Mouse (Mus musculus): Measurements from ENCODE around the gene Cldn14.
"Not testable (repeated sequence)": the region's sequence is repeated elsewhere in the genome, so short reads cannot be mapped to it uniquely, and the experiment has no call there.

Cldn14 gene

GRCm38 (mm10) chr16:94006706-94007665, 1.7 kb downstream of the Cldn14 start:
- no peak for DNase-seq

GRCm38 (mm10) chr16:94003478-94003877, 5.2 kb downstream of the Cldn14 start:
- no peak for DNase-seq

GRCm38 (mm10) chr16:94001366-94001765, 7.3 kb downstream of the Cldn14 start:
- DNase-seq = no peak

- DNase-seq = no peak
Measured at GRCm38 (mm10) chr16:93998895-93999294, 9.7 kb downstream of the Cldn14 start.

- DNase-seq = no peak
Measured at GRCm38 (mm10) chr16:93983576-93983975, 25.1 kb downstream of the Cldn14 start.

- no peak for DNase-seq
Measured at GRCm38 (mm10) chr16:93982341-93982740, 26.3 kb downstream of the Cldn14 start.

- DNase-seq = no peak
Measured at GRCm38 (mm10) chr16:93981190-93981841, 27.3 kb downstream of the Cldn14 start.

GRCm38 (mm10) chr16:93980338-93980737, 28.3 kb downstream of the Cldn14 start:
- DNase-seq = not testable (repeated sequence)

GRCm38 (mm10) chr16:93979316-93979715, 29.3 kb downstream of the Cldn14 start:
- no peak for DNase-seq

GRCm38 (mm10) chr16:93977587-93977986, 31.1 kb downstream of the Cldn14 start:
- DNase-seq = no peak

GRCm38 (mm10) chr16:93976907-93977306, 31.7 kb downstream of the Cldn14 start:
- no peak for DNase-seq

GRCm38 (mm10) chr16:93975430-93975829, 33.2 kb downstream of the Cldn14 start:
- no peak for DNase-seq

- no peak for DNase-seq
Measured at GRCm38 (mm10) chr16:93974278-93974677, 34.4 kb downstream of the Cldn14 start.

GRCm38 (mm10) chr16:93973554-93973953, 35.1 kb downstream of the Cldn14 start:
- no peak for DNase-seq

GRCm38 (mm10) chr16:93973123-93973522, 35.5 kb downstream of the Cldn14 start:
- no peak for DNase-seq

GRCm38 (mm10) chr16:93971046-93971445, 37.6 kb downstream of the Cldn14 start:
- DNase-seq = no peak

- DNase-seq = no peak
Measured at GRCm38 (mm10) chr16:93967893-93968292, 40.7 kb downstream of the Cldn14 start.

GRCm38 (mm10) chr16:93962283-93962682, 46.4 kb downstream of the Cldn14 start:
- DNase-seq = no peak

- no peak for DNase-seq
Measured at GRCm38 (mm10) chr16:93961099-93961646, 47.5 kb downstream of the Cldn14 start.

- DNase-seq = no peak
Measured at GRCm38 (mm10) chr16:93960495-93960894, 48.1 kb downstream of the Cldn14 start.

- DNase-seq = no peak
Measured at GRCm38 (mm10) chr16:93957402-93957801, 51.2 kb downstream of the Cldn14 start.

GRCm38 (mm10) chr16:93956986-93957385, 51.7 kb downstream of the Cldn14 start:
- DNase-seq = no peak

GRCm38 (mm10) chr16:93947396-93947795, 61.2 kb downstream of the Cldn14 start:
- DNase-seq = no peak

- no peak for DNase-seq
Measured at GRCm38 (mm10) chr16:93944301-93944700, 64.3 kb downstream of the Cldn14 start.
